Mouse (Mus musculus) erythroblast, embryonic 14.5 days (primary cell): ENCODE measurements around the gene Anapc5.

ENCODE experiments used
- GATA1 ChIP-seq: IDR thresholded peaks from 2 replicates; pipeline ENCODE4 v1.6.1; 2012; ENCODE audit warnings: low read length, inconsistent platforms, mixed read lengths
- TAL1 ChIP-seq: IDR thresholded peaks from 3 replicates; pipeline ENCODE4 v1.6.1; 2012; ENCODE audit warnings: low read length, inconsistent platforms, mixed read lengths

- no peak for TF ChIP-seq GATA1
- no peak for TF ChIP-seq TAL1
Observed at GRCm38 (mm10) chr5:122798557-122799378, 22.4 kb downstream of the Anapc5 start.
